Mouse (Mus musculus): ENCODE results near the gene Gm28051.

GRCm38 (mm10) chr12:102697381-102697780 lies 60.2 kb downstream of the Gm28051 start:
- no peak for TF ChIP-seq E2F4 (IDR thresholded peaks at IDR 0.05; ENCODE audit: insufficient read depth)
- no peak for TF ChIP-seq REST (IDR thresholded peaks at IDR 0.05; ENCODE audit: insufficient read depth, insufficient read length)
- TF ChIP-seq POLR2A (IDR thresholded peaks at IDR 0.05; ENCODE audit: insufficient read length, low read depth), result no peak
- no peak for TF ChIP-seq USF1 (IDR thresholded peaks at IDR 0.05; ENCODE audit: low read depth)
- TF ChIP-seq MAX (IDR thresholded peaks at IDR 0.05; ENCODE audit: low read depth), result no peak
- no peak for TF ChIP-seq TCF12 (IDR thresholded peaks at IDR 0.05; ENCODE audit: insufficient read depth, poor library complexity, severe bottlenecking)
- TF ChIP-seq MYOD1 (IDR thresholded peaks at IDR 0.05; ENCODE audit: control insufficient read depth in 1 of 3, insufficient read length in 2 of 3, low read depth in 2 of 3), result no peak

Measured in myocyte (in vitro differentiated cells).